Mouse (Mus musculus) naive thymus-derived CD4-positive, alpha-beta T cell, adult 2 months (primary cell): ENCODE measurements around the gene Unc13d.
"Not testable (repeated sequence)": the region's sequence is repeated elsewhere in the genome, so short reads cannot be mapped to it uniquely, and the experiment has no call there.

Source experiments
- DNase-seq: peaks from one replicate; pipeline ENCODE4 v3.0.0-alpha.2; 2011; ENCODE audit warnings: low read depth

Gene Unc13d

GRCm38 (mm10) chr11:116077446-116078204 is at the start of gene Unc13d:
Gene Unc13d (minus strand): TSS chr11:116077961.
- peak; percentile 63 for DNase-seq

- DNase-seq, result no peak
Observed at GRCm38 (mm10) chr11:116126261-116126660, 48.5 kb upstream of the Unc13d start.

- not testable (repeated sequence) for DNase-seq
Observed at GRCm38 (mm10) chr11:116121731-116122245, 44.0 kb upstream of the Unc13d start.

GRCm38 (mm10) chr11:116117819-116118218 is 40.1 kb upstream of the Unc13d start:
- DNase-seq, result peak; percentile 32

GRCm38 (mm10) chr11:116117241-116117640 is 39.5 kb upstream of the Unc13d start:
- no peak for DNase-seq

GRCm38 (mm10) chr11:116111611-116112203 is 33.9 kb upstream of the Unc13d start:
- no peak for DNase-seq

- no peak for DNase-seq
Observed at GRCm38 (mm10) chr11:116111067-116111466, 33.3 kb upstream of the Unc13d start.

- DNase-seq, result no peak
Observed at GRCm38 (mm10) chr11:116110540-116110939, 32.8 kb upstream of the Unc13d start.

- DNase-seq, result no peak
Observed at GRCm38 (mm10) chr11:116110131-116110530, 32.4 kb upstream of the Unc13d start.

- no peak for DNase-seq
Observed at GRCm38 (mm10) chr11:116109441-116110081, 31.8 kb upstream of the Unc13d start.

GRCm38 (mm10) chr11:116108464-116109137 is 30.8 kb upstream of the Unc13d start:
- no peak for DNase-seq

- DNase-seq, result no peak
Observed at GRCm38 (mm10) chr11:116107777-116108285, 30.1 kb upstream of the Unc13d start.

- no peak for DNase-seq
Observed at GRCm38 (mm10) chr11:116106963-116107776, 29.4 kb upstream of the Unc13d start.

GRCm38 (mm10) chr11:116106154-116106962 is 28.6 kb upstream of the Unc13d start:
- DNase-seq, result no peak

GRCm38 (mm10) chr11:116105065-116105464 is 27.3 kb upstream of the Unc13d start:
- DNase-seq, result no peak

GRCm38 (mm10) chr11:116104006-116104646 is 26.4 kb upstream of the Unc13d start:
- DNase-seq, result no peak

GRCm38 (mm10) chr11:116103572-116103971 is 25.8 kb upstream of the Unc13d start:
- DNase-seq, result no peak

GRCm38 (mm10) chr11:116102472-116102871 is 24.7 kb upstream of the Unc13d start:
- no peak for DNase-seq

GRCm38 (mm10) chr11:116101931-116102381 is 24.2 kb upstream of the Unc13d start:
- no peak for DNase-seq

GRCm38 (mm10) chr11:116100839-116101238 is 23.1 kb upstream of the Unc13d start:
- DNase-seq, result no peak
